14 mouse cellular contexts compared by ENCODE assay signal in the genomic region with DNA sequence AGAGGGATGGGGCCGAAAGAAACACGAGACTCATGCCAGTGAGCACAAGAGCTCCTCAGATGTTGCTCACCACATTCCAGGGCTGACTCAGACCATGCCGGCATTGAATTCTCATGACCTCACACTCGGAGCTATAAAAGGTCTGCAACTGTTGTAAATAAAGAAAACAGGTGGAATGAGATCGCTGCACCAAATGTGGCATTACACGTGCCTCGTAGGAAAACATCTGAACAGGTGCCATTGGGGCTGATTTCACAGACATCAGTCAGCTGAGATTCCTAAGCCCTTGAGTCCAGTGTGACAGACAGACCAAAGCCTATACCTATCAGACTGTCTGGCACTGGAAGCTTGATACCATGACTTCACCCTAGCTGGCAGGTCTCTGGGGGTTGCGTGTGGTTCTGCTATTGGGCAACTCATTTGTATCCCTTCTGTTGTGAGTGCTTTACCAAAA.
A peak's percentile ranks its signal among the peaks of the same experiment; 100 is the strongest.
DNase-seq lines count a peak whose midpoint lies in the region; ATAC-seq lines count a peak whose summit lies in the region.
"Had no signal": no experiment of that assay in that cellular context is flagged by ENCODE, and none has a peak within 500 bp of the region (broad histone marks: within the 10 kb centered on the region; RNA-seq: fewer than 3 reads in every experiment).

No protein-coding gene starts in this region.

- no peak overlapping the region for H3K4me3 ChIP-seq in embryonic facial prominence, embryonic 15.5 days (replicated peaks)
- H3K4me3 ChIP-seq: heart, embryonic 12.5 days had no signal

- no peaks in the 10 kb centered on the region for H3K27me3 ChIP-seq in embryonic facial prominence, embryonic 15.5 days
- H3K27me3 ChIP-seq: heart, embryonic 12.5 days had no signal

- H3K36me3 ChIP-seq in embryonic facial prominence, embryonic 15.5 days: no peaks in the 10 kb centered on the region
- H3K36me3 ChIP-seq: heart, embryonic 12.5 days had no signal

- DNase-seq in gastrocnemius, adult 18-20 months (ENCODE audit: low spot score): peak; percentile 25
- no peak for DNase-seq in gastrocnemius, adult 8-10 months (ENCODE audit: low spot score in 2 of 2)
- peak; percentile 26 for DNase-seq in heart, postnatal 4 days
- DNase-seq in heart, adult 8-10 months (ENCODE audit: low spot score): no peak
- DNase-seq in mesoderm, embryonic 11.5 days (ENCODE audit: low read depth, low spot score): peak; percentile 49
- DNase-seq: kidney, postnatal 14 days; layer of hippocampus, adult 9-11 months; lung, adult 2 months; midbrain, embryonic 14.5 days; thymus, adult 2 months had no signal

- H3K4me2 ChIP-seq in embryonic facial prominence, embryonic 15.5 days (replicated peaks): no peak overlapping the region
- H3K4me2 ChIP-seq: heart, embryonic 12.5 days had no signal

- WGBS in embryonic facial prominence, embryonic 15.5 days: 67% methylated on average over 8 of the region's 8 CpGs

- H3K9me3 ChIP-seq in embryonic facial prominence, embryonic 15.5 days (replicated peaks): no peaks in the 10 kb centered on the region
- H3K9me3 ChIP-seq: heart, embryonic 12.5 days had no signal

- ATAC-seq in embryonic facial prominence, embryonic 15.5 days (ENCODE audit: insufficient number of reproducible peaks, low FRiP score, low TSS enrichment, low read depth): peak; percentile 79
- no peak for ATAC-seq in CD4-positive, CD25-positive, alpha-beta regulatory T cell, adult 4 months

- H3K4me1 ChIP-seq in embryonic facial prominence, embryonic 15.5 days: no peaks in the 10 kb centered on the region

- no peak overlapping the region for H3K9ac ChIP-seq in embryonic facial prominence, embryonic 15.5 days
- H3K9ac ChIP-seq: heart, embryonic 12.5 days had no signal

- no peak overlapping the region for H3K27ac ChIP-seq in embryonic facial prominence, embryonic 15.5 days (replicated peaks)
- H3K27ac ChIP-seq: macrophage had no signal

Comparison
In these comparisons a context has a peak if more than half of its experiments do, and no peak if none do; other contexts are left out.
1. DNase-seq: peak in gastrocnemius, adult 18-20 months (single experiment), heart, postnatal 4 days (single experiment) and mesoderm, embryonic 11.5 days (single experiment); none in gastrocnemius, adult 8-10 months (0 of 2) and heart, adult 8-10 months (single experiment).